Mouse (Mus musculus) layer of hippocampus, adult 11-12 months (tissue): ENCODE data around the gene Npb.
A peak's percentile ranks its signal among the peaks of the same experiment; 100 is the strongest.
"Not testable (repeated sequence)": the region's sequence is repeated elsewhere in the genome, so short reads cannot be mapped to it uniquely, and the experiment has no call there.

ENCODE experiments used
- DNase-seq: peaks from one replicate; pipeline ENCODE4 v3.0.0; 2022; ENCODE audit warnings: low spot score

Gene Npb

DNA sequence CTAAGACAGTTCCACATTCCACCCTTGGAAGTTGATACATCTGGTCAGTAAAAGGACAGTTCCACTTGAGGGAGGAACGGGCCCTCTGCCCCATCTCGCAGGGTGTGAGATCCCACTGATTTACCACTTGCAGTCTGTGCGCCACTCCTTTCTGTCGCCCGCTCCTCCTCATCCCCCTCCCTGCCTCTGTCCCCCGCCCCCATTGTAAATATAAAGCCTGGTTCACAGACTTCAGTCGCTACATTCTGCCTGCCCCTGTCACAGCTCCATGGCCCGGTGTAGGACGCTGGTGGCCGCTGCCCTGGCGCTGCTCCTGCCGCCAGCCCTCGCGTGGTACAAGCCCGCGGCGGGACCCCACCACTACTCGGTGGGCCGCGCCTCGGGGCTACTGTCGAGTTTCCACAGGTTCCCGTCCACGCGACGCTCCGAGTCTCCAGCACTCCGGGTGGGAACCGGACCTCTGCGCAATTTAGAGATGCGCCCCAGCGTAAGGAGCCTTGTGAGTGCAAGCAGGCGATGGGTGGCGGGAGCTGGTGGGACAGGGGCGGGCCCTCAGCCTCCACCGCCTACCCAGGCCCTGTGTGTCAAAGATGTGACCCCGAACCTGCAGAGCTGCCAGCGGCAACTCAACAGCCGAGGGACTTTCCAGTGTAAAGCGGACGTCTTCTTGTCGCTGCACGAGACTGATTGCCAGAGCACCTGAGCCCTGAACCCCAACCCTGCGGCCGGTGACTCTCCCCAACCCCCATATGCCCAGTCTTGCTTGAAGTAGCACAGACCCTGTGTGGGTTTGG, at the start of gene Npb:
Gene Npb (plus strand): TSS at position 237 of the 794 bp plus-strand sequence.
- no peak for DNase-seq

DNA sequence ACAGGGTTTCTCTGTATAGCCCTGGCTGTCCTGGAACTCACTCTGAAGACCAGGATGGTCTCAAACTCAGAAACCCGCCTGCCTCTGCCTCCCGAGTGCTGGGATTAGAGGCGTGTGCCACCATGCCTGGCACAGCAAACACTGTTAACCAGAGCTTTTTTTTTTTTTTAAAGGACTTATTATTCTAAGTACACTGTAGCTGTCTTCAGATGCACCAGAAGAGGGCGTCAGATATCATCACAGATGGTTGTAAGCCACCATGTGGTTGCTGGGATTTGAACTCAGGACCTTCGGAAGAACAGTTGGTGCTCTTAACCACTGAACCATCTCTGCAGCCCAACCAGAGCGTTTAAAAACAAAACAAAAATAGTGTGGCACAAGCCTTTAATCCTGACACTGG, 49.4 kb upstream of the Npb start:
- DNase-seq = not testable (repeated sequence)

DNA sequence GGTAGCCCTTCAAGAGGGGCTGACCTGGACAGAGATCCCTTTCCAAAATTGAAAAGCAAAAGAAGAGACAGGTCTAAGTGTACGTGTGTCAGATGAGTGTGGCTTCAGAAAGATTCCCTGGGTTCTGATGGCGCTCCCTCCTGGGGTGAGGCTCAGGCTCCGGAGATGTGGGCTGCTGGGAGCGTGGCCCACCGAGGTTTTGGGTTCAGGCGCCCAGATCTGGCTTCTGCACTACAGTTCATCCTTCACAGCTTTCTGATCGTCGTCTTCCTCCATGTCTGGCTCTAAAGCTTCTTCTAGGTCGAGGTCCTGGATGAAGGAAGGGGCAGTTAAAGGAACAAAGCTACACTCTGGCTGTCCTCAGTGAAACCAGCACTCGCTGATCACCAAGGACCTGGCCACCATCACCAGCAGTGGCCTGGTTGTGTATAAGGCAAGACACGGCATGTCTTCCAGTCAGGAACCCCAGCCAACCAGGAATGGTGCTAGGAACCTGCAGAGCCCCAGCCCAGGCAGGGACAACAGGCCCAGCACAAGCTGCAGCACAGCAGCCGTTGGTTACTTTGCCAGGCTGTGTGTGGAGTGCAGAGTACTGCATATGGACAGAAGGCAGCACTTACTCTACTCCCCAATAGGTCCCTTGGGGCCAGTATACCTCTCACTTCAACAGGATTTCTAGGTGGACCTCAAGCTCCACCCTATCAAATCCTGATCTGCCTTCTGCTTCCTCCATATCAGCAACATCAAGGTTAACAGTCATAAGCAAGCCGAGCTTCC, 47.1 kb upstream of the Npb start:
- DNase-seq = no peak

DNA sequence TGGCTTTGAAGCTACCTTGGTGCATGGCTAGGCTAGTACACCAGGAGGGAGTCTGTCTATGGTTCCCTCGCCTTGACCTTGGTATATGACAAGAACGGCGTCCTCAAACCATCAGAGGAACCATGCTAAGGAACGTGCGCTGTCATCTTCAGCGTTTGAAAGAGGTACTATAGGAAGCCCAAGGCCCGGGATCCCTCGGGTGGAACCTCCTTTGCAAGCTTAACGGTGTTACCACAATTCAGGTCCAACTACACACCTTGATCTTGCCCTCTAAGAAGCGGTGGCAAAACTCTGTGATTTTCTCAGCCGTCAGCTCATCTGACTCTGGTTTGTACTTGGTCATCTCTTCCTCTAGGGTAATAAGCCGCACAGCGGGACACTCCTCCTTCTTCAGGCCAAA, 45.3 kb upstream of the Npb start:
- no peak for DNase-seq

DNA sequence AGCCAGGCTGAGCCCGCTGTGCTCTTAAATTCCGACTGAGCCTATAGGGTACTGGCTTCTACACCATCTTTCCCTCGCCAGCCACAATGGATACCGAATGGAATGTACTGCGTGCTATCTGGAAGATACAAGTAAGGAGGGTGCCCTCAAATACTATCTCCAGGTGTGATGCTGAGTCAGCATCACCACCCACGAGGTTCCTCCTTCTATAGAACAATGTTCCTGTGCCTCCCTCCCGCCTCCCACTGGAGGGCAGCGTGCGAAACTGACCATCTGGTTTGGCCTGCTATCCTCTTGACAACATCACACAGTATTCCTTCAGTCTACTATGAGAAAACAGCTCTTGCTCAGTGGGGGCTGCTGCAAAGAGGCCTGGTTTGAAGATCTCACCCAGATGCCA, 43.2 kb upstream of the Npb start:
- no peak for DNase-seq

DNA sequence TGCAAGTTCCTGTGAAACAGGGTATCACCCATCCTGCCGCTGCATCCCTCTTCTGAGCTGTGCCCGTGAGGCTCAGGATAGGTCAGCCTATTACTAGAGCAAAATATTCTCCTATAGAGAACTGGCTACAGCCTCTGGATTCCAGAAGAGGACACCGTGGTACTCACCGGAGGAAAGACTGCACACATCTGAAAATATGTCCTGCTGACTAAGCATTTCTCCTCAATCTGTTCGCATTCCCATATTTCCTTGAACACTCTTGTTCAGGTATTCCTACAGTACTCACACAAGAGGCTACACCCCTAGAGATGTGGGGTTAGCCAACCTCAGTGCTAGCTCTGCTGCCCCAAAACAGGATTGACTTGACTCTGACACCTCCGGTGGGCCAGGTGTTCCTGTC, 40.0 kb upstream of the Npb start:
- DNase-seq = no peak

DNA sequence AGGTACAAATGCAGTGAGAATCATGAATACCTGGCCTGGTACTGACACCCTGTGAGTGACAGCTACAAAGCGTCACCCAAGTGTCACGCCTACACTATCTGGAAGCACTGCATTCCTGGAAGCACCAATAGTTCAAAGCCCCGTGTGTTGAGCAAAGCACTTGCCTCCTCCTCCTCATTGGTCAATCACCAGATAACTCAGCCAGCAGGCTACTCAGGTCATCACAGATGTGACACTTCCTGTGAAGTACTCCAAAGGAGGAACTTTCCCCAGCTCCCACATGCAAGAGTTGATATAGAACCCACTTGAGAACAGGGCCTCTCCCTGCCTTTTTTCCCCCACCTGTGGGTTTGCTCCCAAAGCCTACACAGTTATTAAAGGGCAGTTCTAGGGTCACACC, 37.2 kb upstream of the Npb start:
- no peak for DNase-seq

DNA sequence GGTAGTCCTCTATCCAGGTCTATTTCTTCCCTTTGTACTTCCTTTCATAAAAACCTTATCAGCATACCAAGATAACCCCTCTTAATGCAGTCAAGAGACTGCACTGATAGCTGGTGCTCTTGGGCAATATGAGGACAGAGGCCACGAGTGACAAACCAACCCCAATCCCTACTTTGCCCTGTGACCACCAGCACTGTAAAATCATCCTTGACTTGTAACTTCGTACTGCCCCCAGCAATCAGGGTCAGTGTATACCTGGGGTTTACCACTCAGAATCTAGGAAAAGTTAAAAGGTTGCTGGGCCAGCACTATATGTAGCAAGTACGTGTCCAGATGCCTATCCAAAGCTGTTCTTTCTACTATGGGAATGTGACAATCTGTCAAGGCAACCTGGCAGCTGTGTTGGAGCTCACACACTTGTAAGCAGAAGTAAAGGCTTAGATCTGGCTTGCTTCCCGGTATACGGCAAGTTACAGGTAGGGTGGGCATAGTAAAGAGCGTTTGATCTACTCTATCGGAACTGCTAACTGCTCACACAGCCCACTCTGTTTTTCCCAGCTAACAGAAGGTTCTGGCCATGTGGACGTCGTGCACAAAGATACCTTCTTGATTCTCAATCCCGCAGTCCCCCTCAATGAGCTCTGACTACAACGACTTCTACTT, 36.4 kb upstream of the Npb start:
- no peak for DNase-seq

DNA sequence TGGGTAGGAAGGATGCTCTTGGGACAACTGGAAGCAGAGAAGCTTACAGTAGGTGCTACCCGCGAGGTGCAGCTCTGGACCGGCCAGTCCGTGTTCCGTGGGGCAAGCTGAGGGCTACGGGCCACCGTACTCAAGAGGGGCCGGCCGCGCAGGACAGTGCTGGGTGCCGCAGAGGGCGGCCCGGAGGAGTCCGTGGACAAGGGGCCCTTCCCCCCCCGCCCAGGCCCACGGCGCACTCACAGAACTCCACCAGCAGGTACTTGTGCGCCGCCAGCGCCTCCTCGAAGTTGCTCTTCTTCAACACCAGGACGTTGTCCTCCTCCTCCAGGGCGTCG, 35.9 kb upstream of the Npb start:
- DNase-seq = no peak

DNA sequence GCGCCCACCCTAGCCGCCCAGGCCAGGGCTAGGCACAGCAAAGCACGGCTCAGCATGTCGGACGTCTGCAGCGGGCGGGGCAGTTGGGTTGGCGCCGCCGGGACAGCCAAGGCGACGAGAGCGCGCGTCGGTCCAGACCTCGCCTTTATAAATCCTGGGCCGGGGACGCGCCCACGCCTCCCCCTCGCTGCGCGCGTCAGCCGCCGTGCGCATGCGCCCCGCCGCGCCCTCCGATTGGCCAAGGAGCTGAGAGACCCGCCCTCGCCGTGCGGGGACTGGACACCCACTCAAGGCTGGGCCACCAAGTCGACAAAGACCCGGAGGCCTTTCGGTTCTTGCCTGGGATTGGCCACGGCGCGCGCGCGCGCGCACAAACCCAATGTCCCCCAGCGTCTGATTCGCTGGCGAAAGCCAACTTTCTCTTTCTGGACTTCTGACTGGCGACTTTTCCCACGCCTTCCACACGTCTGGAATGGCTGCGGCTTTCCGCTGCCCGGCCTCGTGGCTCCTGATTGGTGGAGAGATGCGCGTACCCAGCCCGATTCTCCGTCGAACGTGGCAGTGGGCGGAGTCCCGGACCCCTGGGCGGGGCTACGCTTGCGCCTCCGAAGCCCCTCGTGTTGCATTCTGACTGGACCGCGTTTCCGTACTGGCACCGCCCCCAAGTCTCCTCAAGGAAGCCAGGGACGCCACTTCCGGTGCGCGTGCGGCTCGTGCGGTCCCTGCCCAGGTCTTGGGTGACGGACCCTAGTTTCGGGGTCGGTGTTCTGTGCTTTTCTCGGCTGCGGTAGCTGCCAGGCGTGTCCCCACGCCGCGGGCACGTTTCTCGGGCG, 35.3 kb upstream of the Npb start, which contains the start of gene P4hb:
Gene P4hb (minus strand): TSS at position 502 of the 833 bp plus-strand sequence.
- DNase-seq = peak; percentile 100

DNA sequence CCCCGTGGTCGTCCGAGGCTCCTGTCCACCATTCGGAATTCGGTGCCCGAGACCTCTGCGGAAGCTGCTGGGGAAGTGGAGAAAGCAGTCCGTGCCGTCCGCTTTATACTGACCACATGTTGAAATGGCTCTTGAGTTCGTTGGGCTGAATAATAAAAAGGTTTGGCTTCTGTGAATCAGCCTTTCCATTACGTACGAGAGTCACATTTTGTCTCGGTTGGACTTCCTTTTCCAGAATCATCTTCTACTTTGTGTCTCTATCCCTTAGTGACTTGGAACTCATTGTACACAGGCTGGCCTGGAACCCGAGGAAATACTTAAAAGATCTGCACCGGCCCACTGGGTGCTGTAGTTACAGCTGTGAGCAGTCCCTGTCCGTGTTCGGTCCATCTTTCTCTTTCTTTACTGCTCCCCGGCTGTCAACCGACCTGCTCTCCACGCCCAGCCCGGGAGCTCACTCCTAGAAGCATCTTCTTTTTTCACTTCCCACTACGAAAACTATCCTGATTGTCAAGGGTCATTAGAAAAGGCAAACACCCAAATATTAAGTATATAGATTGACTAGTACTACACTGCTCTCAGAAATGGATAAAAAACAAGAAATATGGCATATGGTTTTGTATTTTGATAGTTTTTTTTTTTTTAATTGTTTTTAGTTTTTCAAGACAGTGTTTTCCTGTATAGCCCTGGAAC, 34.5 kb upstream of the Npb start:
- no peak for DNase-seq

DNA sequence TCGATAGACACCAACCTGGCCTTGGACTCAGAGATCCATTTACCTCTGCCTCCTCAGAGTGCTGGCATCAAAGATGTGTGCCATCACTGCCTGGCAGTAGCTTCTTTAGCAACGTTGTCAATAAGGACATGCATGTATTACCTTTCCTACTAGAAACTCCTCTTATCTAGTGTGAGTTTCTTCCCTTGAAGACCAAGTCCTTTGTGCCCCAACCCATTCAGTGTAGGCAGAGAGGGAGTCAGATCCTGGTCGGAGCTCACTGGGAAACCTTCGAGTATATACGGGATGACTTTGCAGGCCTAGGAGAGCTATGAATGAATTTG, 34.0 kb upstream of the Npb start:
- no peak for DNase-seq

DNA sequence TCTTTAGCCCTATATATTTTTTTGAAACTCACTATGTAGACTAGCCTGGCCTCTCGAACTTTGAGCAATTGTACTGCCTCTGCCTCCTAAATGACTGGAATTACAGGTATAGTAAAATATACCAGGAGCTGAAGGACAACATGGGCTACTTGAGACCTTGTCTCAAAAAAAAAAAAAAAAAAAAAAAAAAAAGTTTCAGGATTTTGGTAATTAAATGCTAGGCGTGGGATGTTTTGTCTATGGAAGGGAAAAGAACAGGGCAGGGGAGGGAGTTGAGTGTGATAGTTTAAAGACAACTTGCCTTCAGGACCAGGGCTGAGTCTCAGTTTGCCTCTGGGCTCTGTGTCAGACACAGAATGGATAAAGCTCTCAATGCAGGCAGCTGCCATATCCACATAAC, 33.2 kb upstream of the Npb start:
- DNase-seq = no peak

DNA sequence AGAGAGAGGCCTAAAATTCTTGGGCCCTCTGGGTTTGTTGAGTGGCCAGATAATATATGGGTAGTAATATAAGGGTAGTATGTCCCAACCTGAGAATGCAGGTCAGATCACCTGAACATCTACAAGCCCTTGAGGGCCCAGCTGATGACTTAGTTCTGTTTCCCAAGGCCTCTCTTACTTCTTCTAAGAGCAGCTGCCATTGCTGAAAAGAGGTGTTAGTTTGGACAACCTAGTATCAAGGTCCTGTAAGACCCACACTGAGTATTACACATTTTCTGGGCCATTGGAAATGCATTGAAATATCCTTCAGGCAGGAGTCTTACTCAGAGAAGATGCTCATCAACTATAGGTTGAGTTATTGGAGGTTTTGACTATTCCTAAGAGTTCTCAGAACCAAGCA, 32.3 kb upstream of the Npb start:
- DNase-seq = no peak

DNA sequence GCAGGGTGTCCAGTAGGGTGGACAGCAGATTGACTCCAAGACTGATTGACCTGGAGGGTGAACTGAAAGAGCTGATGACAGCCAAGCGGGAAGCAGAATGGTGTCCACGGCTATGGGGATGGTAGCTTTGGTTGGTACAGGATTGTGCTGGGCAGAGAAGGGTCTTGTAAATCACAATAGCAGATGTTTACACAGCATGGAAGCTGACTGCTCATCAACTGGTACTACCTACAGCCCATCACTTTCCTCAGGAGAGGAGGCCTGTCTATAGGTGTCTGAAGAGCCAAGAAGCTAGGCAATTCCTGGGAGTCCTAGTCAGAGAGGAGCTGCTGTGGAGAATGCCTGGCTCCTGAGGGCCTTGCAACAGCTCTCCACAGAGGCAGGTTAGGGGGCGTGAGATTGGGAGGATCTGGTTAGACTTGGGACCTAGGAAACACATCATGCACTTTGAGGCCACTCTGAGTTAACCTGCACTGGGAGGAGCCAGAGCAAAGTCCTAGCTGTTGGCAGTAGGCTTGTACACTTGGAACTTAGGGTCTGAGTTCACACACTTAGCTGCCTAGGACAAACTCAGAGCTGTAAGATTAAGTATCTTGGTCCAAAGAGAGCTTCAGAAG, 31.8 kb upstream of the Npb start:
- DNase-seq = no peak

DNA sequence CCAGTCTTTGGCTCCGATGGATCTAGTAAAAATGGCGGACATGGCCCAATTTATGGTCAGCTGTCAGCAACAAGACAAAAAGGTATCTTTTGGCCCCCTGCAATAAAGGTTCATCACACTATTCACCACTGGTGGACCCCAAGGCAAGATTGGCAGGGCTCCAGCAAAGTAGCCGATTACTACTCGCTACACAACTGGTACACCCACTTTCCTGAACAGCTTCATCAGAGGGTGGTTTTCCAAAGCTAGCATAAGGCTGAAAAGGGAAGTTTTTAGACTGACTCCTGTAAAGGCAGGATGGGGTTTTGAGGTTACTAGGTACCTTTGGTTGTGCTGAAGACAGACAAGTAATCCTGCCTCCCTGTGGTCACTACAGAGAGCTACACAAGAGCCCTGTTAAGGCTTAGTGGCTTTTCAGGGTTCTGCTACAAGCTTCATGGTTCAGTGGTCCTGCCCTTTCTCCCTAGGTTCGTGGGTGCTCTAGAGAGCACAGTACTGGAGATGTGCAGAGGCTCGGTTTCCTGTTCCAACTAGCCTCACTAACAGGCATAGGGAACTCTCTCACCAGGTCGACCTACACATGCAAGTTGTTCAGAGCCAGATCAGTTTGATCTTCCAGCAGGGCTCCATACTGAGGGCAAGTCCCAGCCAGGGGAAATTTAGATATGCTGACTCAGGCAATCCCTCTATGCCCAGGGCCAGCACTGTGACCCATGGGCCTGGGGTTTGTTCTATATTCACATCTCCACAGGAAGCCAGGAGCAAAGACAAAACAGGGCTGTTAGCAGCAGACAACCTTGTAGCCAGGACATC, 30.9 kb upstream of the Npb start:
- DNase-seq = no peak

DNA sequence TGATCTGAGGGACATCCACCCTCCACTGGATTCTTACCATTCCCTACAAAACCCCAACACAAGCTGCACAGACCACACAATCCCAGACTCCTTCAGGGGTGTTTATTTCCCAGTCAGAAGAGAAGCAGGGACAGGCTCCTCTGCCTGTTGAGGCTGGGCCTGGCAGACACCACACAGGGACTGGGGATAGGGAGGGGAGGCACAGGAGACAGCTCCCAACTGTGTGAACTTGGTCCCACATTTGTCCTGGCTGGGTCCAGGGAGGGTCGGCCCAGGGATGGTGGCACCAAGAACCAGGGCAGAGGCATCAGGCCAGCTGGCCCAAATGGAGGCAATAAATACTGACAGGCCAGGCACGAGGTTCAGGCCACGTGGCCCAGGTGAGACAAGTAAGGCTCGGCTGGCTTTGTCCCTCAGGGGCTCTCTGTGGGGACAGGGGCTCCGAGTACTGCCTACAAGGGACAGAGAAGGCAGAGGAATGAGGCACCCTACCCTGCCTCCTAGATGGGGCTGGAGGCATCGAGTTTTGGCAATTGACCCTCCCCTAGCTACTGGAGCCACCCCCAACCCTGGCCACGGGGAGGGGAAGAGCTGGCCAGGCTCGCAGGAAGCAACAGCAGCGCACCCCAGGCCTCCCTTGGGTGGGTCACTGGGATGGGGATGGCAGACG, 30.1 kb upstream of the Npb start:
- DNase-seq = no peak

DNA sequence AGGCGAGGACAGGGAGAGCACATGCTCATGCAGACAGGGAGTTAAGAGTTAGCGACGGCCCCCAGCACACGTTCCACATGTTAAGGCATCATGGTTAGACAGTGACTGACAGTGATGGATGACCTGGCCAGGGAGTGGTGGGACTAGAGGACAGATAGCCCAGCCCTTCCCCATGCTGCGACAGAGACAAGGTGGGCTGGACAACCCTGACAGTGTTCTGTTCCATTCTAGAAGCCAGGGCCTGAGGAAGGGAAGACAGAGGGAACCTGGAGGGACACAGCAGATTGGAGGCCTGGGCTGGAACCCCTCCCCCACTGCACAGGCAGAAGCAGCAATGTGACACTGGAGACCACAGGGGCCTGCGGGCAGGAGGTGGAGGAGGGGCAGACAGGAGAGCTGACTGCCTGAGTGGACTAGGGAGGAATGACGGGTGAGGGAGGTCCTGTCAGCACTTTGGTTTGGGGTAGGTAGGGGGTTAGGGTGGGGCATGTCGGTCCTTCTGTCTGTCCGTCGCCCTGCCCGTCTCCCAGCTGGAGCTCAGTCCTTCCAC, 29.5 kb upstream of the Npb start:
- DNase-seq = peak; percentile 20

DNA sequence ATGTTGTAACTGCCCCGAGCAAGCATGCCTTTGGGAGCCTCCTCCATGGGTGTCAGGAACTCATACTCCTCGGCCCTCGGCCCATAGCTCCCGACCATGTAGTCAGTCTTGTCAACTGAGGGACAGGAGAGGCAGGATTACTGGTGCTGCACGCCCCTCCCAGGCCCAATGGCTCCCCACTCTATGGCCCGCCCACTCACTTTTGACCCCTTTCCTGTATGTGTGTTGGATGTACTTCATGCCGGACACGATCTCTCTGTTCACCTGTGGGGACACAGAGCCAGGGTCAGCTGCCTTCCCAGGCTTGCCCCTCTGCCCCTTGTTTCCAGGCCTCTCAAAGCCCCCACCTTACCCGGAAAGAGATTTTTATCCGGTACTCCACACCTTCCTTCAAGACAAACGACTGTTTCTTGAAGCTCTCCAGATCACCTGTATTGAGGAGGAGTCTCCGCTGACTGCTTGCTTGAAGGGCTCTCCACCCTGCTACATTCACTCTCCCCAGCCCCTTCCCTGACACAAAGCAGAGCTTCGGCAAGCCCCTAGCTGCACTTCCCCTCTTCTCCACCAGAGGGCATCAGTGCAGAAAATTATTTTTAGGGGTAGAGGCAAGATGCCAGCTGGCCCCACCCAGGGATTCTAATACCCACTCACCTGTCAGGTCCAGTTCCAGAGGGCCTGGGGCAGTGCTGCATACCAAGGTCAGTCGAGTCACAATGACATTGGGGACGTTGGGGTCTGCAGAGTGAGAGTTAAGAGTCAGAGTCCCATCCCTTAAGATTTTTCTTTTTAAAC, 28.8 kb upstream of the Npb start:
- peak; percentile 76 for DNase-seq
